Mouse (Mus musculus) ovary, adult 10 weeks (tissue): ENCODE results near the gene 0610030E20Rik. TPM values are rescaled to one million over a fixed set of nuclear protein-coding genes. Genes with fewer than 3 reads are reported as not detected.

ENCODE experiments used
- polyA plus RNA-seq: library from polyadenylated mRNA; stranded (reverse); fragments of 350-450 nt; fragmentation: Illumina TruSeq; extraction: RNeasy Lipid Tissue Mini Kit (QIAGEN cat#74804); gene quantifications from one replicate; pipeline ENCODE4 v1.2.3, GENCODE M21; 2014

The 0610030E20Rik gene
- polyA plus RNA-seq, result 38.3 TPM

GRCm38 (mm10) chr6:72347166-72347941, at the start of gene 0610030E20Rik:
Gene 0610030E20Rik (plus strand): TSS chr6:72347317.

GRCm38 (mm10) chr6:72345074-72345567, 2.0 kb upstream of the 0610030E20Rik start, which contains the start of gene Usp39:
Gene Usp39 (minus strand): TSS chr6:72345184.

GRCm38 (mm10) chr6:72355066-72355911, 8.2 kb downstream of the 0610030E20Rik start, which contains the start of gene Tmem150a:
Gene Tmem150a (plus strand): TSS chr6:72355447.

DNA sequence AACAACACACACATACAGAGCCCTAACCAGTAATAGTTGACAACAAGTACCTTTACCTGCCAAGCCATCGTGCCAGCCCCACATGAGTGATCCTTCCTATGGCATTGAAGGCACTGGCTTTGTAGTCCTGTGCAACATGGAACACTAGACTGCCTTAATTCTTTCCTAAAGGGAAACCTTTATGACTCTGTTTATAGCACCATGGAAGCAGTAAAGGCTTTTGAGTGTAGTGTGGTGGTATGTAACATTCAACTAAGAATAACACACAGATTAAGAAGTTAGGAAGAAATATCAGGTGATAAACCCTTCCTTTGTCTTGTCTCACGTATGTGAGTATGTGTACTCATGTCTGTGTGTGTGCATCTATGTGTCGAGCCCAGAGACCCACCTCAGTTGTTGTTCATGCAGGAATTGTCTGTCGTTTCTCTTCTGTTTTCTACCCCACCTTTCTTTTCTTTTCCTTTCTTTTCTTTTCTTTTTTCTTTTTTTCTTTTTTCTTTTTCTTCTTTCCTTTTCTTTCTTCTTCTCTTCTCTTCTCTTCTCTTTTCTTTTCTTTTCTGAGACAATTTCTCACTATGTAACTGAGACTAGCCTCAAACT, 19.8 kb downstream of the 0610030E20Rik start, which contains the start of gene Rnf181:
Rnf181 (minus strand) TSS at position 113 of the 600 bp plus-strand sequence.

DNA sequence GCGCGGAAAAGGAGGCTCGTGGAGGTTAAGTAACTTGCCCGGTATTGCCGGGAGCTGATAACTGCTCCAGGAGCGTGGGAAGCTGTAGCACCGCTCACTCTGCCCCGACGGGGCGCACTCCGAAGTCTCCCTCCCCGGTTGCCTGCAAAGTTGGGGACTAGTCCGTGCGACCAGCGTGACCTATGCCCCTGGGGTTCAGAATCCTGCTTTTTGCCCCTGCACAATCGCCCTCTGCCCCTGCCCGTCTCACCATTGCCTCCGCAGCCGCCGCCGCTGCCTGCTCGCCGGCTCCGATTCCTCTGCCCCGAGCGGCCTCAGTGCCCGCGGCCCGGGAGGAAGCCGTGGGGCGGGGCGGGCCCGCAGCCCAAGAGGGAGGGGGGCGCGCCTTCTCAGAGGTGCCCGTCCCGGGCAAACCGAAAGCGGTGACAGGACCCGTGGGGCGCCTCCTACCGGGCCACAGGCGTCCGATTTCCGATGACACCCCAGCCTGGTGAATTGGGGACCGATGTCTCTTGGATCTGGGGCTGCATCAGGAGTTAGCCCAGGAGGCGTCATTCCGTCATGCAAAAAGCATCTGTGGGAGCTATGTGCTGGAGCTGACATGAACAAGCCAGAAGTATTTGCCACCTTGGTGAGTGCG, 33.1 kb downstream of the 0610030E20Rik start, which contains the start of gene Vamp5:
Vamp5 (minus strand) TSS at position 338 of the 640 bp plus-strand sequence.

GRCm38 (mm10) chr6:72389941-72390771, 43.0 kb downstream of the 0610030E20Rik start, which contains the start of gene Vamp8:
Gene Vamp8 (minus strand): TSS chr6:72390703.

Other genes with a start within 250 kb of the 0610030E20Rik start
- 246 TPM for gene St3gal5, start 249.7 kb upstream of the 0610030E20Rik start, polyA plus RNA-seq
- gene Atoh8, start 111.7 kb upstream of the 0610030E20Rik start, polyA plus RNA-seq, result 0.54 TPM
- gene Sftpb, start 42.7 kb upstream of the 0610030E20Rik start, polyA plus RNA-seq, result not detected
- gene Usp39, start 2.1 kb upstream of the 0610030E20Rik start, polyA plus RNA-seq, result 72.8 TPM
- 0.83 TPM for gene Tmem150a, start 8.1 kb downstream of the 0610030E20Rik start, polyA plus RNA-seq
- 165 TPM for gene Rnf181, start 19.6 kb downstream of the 0610030E20Rik start, polyA plus RNA-seq
- gene Vamp5, start 33.2 kb downstream of the 0610030E20Rik start, polyA plus RNA-seq, result 0.34 TPM
- 35.1 TPM for gene Vamp8, start 43.4 kb downstream of the 0610030E20Rik start, polyA plus RNA-seq
- gene Ggcx, start 67.0 kb downstream of the 0610030E20Rik start, polyA plus RNA-seq, result 19.7 TPM
- gene Mat2a, start 92.2 kb downstream of the 0610030E20Rik start, polyA plus RNA-seq, result 298 TPM
- gene Sh2d6, start 174.4 kb downstream of the 0610030E20Rik start, polyA plus RNA-seq, result not detected
- gene Capg, start 197.1 kb downstream of the 0610030E20Rik start, polyA plus RNA-seq, result 1.3 TPM